In genomic region chr7:96864894-96865722, GRCm38 (mm10) we compare ENCODE assay signal across 12 mouse cellular contexts.
DNase-seq lines count a peak whose midpoint lies in the region; ATAC-seq lines count a peak whose summit lies in the region.
"Had no signal": no experiment of that assay in that cellular context is flagged by ENCODE, and none has a peak within 500 bp of the region (broad histone marks: within the 10 kb centered on the region; RNA-seq: fewer than 3 reads in every experiment).

No protein-coding gene starts in this region.

- DNase-seq in layer of hippocampus, adult 18-20 months (ENCODE audit: low spot score in 2 of 2): peak; percentile 27 to 40
- DNase-seq in layer of hippocampus, adult 9-10 months (ENCODE audit: low spot score): no peak
- peak; percentile 50 for DNase-seq in mesoderm, embryonic 11.5 days (ENCODE audit: low read depth, low spot score)
- peak; percentile 91 for DNase-seq in retina, postnatal 1 day
- no peak for DNase-seq in adrenal gland, adult (ENCODE audit: inconsistent age in 2 of 2, low spot score in 1 of 2)
- no peak for DNase-seq in left cerebral cortex, postnatal 14 days (ENCODE audit: low spot score in 2 of 2)
- no peak for DNase-seq in right cerebral cortex, adult 18-20 months
- DNase-seq: cerebellum, postnatal 36 days; gastrocnemius, postnatal 10 days; heart, postnatal 4 days; liver, postnatal 0 days had no signal

- WGBS in forebrain, embryonic 12.5 days: 16% methylated on average over 7 of the region's 7 CpGs

- H3K9me3 ChIP-seq in forebrain, embryonic 12.5 days: no peaks in the 10 kb centered on the region

- H3K9ac ChIP-seq in forebrain, embryonic 12.5 days: no peak overlapping the region
- H3K9ac ChIP-seq: liver, postnatal 0 days had no signal

- no peaks in the 10 kb centered on the region for H3K27me3 ChIP-seq in forebrain, embryonic 12.5 days

- H3K4me3 ChIP-seq in forebrain, embryonic 12.5 days (replicated peaks): no peak overlapping the region

- peak overlapping the region; percentile 74 for H3K27ac ChIP-seq in forebrain, embryonic 12.5 days

- peaks cover 28% of the 10 kb centered on the region for H3K36me3 ChIP-seq in forebrain, embryonic 12.5 days (replicated peaks)

- no peak overlapping the region for H3K4me2 ChIP-seq in forebrain, embryonic 12.5 days

- intact Hi-C loops in left cerebral cortex, postnatal 14 days (cut with DNase I): no loop called here

- ATAC-seq in forebrain, embryonic 12.5 days (ENCODE audit: low FRiP score): peak; percentile 81
- ATAC-seq: liver, postnatal 0 days had no signal

- peaks cover 20% of the 10 kb centered on the region for H3K4me1 ChIP-seq in forebrain, embryonic 12.5 days

Comparison
In these comparisons a context has a peak if more than half of its experiments do, and no peak if none do; other contexts are left out.
1. DNase-seq: peak in layer of hippocampus, adult 18-20 months (2 of 2), mesoderm, embryonic 11.5 days (single experiment) and retina, postnatal 1 day (single experiment); none in layer of hippocampus, adult 9-10 months (single experiment), adrenal gland, adult (0 of 2), left cerebral cortex, postnatal 14 days (0 of 2) and right cerebral cortex, adult 18-20 months (single experiment).